Mouse (Mus musculus) C2C12 (cell line): Measurements from ENCODE around the gene Dcx. TPM values are rescaled to one million over a fixed set of nuclear protein-coding genes. Genes with fewer than 3 reads are reported as not detected.

Experiments used
- H3K27me3 ChIP-seq: one replicate; pipeline ENCODE4 v1.6.1; 2011; ENCODE audit not compliant: control insufficient read depth, insufficient read depth, insufficient read length
- H3K36me3 ChIP-seq: one replicate; pipeline ENCODE4 v1.6.1; 2011; ENCODE audit not compliant: control insufficient read depth, insufficient read depth
- H3K4me3 ChIP-seq: one replicate; pipeline ENCODE4 v1.5.1; 2011; ENCODE audit warnings: mild to moderate bottlenecking, control low read depth; ENCODE audit not compliant: poor library complexity, insufficient read depth, severe bottlenecking
- H3K79me2 ChIP-seq: one replicate; pipeline ENCODE4 v1.6.1; 2011; ENCODE audit not compliant: control insufficient read depth, insufficient read depth
- H3K79me3 ChIP-seq: one replicate; pipeline ENCODE4 v1.6.1; 2011; ENCODE audit warnings: low read depth, control low read depth
- H3ac ChIP-seq: one replicate; pipeline ENCODE3; 2011; ENCODE audit warnings: low read depth; ENCODE audit not compliant: control insufficient read depth, insufficient read length
- CEBPB ChIP-seq: IDR thresholded peaks from one replicate; pipeline ENCODE4 v1.6.1; 2011; ENCODE audit warnings: low read depth, mild to moderate bottlenecking, control low read depth, moderate library complexity
- CTCF ChIP-seq: IDR thresholded peaks from one replicate; pipeline ENCODE4 v1.5.1; 2011; ENCODE audit not compliant: control insufficient read depth, insufficient read depth, insufficient read length
- FOSL1 ChIP-seq: IDR thresholded peaks from one replicate; pipeline ENCODE4 v1.8.0; 2011; ENCODE audit warnings: mild to moderate bottlenecking, low read length; ENCODE audit not compliant: poor library complexity, insufficient read depth, severe bottlenecking
- MAX ChIP-seq: IDR thresholded peaks from one replicate; pipeline ENCODE4 v1.6.1; 2011; ENCODE audit warnings: mild to moderate bottlenecking, control low read depth
- MYOD1 ChIP-seq: IDR thresholded peaks from one replicate; pipeline ENCODE4 v1.6.1; 2011; ENCODE audit warnings: low read depth; ENCODE audit not compliant: control insufficient read depth, insufficient read length
- MYOG ChIP-seq: IDR thresholded peaks from one replicate; pipeline ENCODE4 v1.6.1; 2011; ENCODE audit not compliant: control insufficient read depth, insufficient read length; ENCODE audit errors: extremely low read depth
- USF1 ChIP-seq: IDR thresholded peaks from one replicate; pipeline ENCODE4 v1.6.1; 2011; ENCODE audit warnings: low read depth, mild to moderate bottlenecking, control low read depth, moderate library complexity
- polyA plus RNA-seq: library from polyadenylated mRNA; unstranded; fragments of >200 nt; fragmentation: generic; extraction: Trizol; gene quantifications from one replicate; pipeline ENCODE4 v1.2.1, GENCODE M21; 2012; ENCODE audit warnings: missing spikeins

Gene Dcx
- polyA plus RNA-seq, 1 experiment = not detected

DNA sequence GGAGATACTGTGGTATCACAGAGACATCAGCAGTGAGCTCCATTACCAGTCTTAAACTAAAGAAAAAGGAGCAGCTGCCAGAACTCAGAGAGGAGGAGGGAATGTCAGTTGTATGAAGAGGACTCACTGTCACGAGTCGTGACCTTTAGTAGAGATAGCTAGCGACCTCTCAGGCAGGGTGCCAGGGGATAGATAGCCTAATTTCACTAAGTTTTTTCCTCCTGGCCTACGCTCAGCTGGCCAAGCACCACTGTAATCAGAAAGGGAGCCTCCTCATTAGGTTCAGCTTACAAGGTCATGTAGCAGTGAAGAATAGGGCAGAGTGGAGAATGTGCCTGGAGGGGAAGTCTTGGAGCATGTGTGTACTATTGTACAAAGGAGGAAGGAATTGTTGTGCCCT is 47.3 kb downstream of the Dcx start:
- no peaks in the 10 kb centered on the region for H3K27me3 ChIP-seq
- no peak for TF ChIP-seq CEBPB
- no peak for TF ChIP-seq USF1
- no peak for TF ChIP-seq FOSL1
- TF ChIP-seq MYOD1 = no peak
- TF ChIP-seq MAX = no peak
- no peak overlapping the region for H3K4me3 ChIP-seq
- H3K36me3 ChIP-seq = no peaks in the 10 kb centered on the region
- no peaks in the 10 kb centered on the region for H3K79me2 ChIP-seq
- no peaks in the 10 kb centered on the region for H3K79me3 ChIP-seq
- no peak overlapping the region for H3ac ChIP-seq

DNA sequence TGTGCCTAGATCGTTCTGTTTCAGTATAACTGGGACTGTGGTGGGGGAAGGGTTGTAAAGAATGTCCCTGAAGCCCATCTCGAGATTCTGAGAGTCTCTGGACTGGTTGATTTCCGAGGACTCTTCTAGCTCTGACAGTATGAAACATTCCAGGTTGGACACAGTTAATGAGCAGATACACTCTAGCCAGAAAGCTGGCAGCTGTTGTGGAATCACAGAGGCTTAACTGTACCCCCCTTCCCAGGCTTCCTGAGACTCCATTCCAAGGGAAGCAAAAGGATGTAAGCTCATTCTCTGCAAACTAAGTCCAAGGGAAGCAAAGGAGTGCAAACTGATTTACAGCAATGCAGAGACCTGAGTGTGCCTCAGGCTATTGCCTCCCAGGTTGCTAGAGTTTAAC is 48.2 kb downstream of the Dcx start:
- Histone ChIP-seq H3ac (no peak overlapping the region), H3K36me3 (no peaks in the 10 kb centered on the region), H3K79me2 (no peaks in the 10 kb centered on the region), H3K27me3 (no peaks in the 10 kb centered on the region), H3K79me3 (no peaks in the 10 kb centered on the region), H3K4me3 (no peak overlapping the region)
- TF ChIP-seq CTCF = no peak
- TF ChIP-seq CEBPB = no peak
- TF ChIP-seq FOSL1 = no peak
- TF ChIP-seq MYOG = no peak
- TF ChIP-seq USF1 = no peak
- TF ChIP-seq MYOD1 = no peak

DNA sequence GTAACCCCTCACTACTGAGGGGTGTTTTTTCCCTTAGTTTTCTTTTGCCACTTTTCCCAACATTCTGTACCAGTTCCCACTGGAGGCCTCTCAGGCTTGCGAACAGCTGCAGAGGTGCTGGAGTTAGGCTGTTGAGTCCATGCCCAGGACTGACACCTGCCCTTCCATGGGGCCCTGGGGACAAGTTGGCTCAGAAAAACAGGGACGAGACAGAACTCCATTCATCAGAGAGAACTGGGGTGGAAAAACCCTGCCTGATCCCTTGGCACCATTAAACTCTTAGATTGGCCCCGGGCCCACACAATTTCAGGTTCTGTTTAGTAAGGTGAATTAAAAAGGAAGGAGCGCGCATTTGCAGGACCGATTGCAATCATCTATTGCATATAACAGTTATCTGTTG is 48.8 kb downstream of the Dcx start:
- Histone ChIP-seq H3ac (no peak overlapping the region), H3K27me3 (no peaks in the 10 kb centered on the region), H3K4me3 (no peak overlapping the region), H3K36me3 (no peaks in the 10 kb centered on the region), H3K79me3 (no peaks in the 10 kb centered on the region), H3K79me2 (no peaks in the 10 kb centered on the region)
- TF ChIP-seq MYOG = no peak
- no peak for TF ChIP-seq CEBPB
- TF ChIP-seq MYOD1 = no peak
- TF ChIP-seq USF1 = no peak

DNA sequence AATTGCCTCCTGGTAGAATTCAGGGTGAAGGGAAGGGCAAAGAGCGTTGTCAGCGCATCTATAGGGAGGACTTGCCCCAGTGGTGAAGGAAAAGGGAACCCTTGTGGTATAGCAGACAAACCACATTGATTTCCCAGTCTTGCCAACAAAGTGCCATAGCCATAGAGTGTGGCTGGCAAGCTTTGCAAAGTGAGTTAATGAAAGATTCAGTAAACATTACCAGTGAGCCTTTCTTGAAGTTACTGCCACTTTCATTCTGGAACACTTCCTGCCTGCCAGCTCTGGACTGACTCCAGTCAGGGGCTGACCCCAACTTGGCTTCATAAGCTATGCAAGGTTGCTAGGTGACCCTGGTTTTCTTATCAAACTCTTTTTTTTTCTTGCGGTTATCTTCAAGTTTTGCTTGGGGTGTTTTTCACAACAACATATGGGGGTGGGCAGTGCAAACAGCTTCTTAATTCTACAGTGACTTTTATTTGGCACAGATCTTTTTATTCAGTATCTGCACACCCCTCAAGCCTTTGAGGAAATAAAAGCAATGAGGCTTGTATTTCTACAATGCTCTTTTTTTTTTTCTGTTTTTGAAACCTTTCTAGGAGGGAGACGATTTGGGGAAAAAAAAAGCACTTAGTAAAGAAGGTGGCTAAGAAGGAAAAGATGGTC is 51.2 kb downstream of the Dcx start:
- TF ChIP-seq FOSL1 (no peak), MYOG (no peak), MAX (no peak), MYOD1 (no peak), CTCF (no peak)
- H3ac ChIP-seq = no peak overlapping the region
- no peak overlapping the region for H3K4me3 ChIP-seq
- H3K27me3 ChIP-seq = no peaks in the 10 kb centered on the region
- no peaks in the 10 kb centered on the region for H3K36me3 ChIP-seq
- H3K79me2 ChIP-seq = no peaks in the 10 kb centered on the region
- no peaks in the 10 kb centered on the region for H3K79me3 ChIP-seq

DNA sequence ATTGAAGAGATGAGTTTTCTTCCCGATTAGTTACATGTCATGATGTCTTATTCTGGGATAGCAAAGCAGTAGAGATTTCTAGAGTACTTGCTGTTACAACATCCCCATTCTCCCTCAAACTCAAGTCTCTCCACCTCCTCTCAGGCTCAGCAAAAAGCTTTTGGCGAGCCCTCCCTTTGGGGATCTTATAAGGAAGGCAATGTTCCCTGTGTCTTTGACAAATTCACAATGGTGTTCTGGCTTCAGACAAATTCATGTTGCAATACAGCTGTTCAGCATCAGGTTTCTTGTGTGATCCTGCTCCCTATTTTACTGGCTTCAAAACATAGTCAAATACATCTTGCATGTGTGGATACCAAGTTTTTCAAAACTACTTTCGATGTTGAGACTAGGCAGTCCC is 53.5 kb downstream of the Dcx start:
- Histone ChIP-seq H3K79me2 (no peaks in the 10 kb centered on the region), H3ac (no peak overlapping the region), H3K4me3 (no peak overlapping the region), H3K27me3 (no peaks in the 10 kb centered on the region), H3K36me3 (no peaks in the 10 kb centered on the region), H3K79me3 (no peaks in the 10 kb centered on the region)
- TF ChIP-seq FOSL1 = no peak
- TF ChIP-seq CTCF = no peak
- no peak for TF ChIP-seq MAX
- no peak for TF ChIP-seq USF1
- TF ChIP-seq CEBPB = no peak
- no peak for TF ChIP-seq MYOD1
- TF ChIP-seq MYOG = no peak

DNA sequence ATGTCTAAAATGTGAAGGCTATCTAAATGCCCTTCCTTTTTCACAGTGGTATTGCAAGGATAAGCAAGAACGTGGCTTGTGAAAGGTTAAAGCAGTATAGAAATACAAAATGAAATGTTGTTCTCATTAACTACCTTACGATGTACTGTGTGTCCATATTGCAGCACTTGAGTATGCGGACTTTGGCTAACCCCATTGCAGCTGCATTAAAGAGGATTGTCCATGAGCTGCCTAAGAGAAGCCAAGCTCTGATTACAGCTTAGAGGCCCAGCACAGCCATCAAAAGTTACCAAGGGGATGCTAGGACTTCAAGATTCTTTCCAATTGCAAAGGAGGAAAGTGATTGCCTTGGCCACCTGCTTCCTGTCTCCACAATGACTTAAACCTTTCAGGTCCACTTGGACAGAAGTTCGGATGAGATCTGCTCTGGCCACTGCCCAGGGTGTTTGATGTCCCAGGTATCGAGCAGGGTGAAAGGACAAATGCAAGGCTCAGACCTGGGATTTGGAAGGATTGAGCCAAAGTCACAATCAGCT is 65.9 kb downstream of the Dcx start:
- Histone ChIP-seq H3K79me2 (no peaks in the 10 kb centered on the region), H3K79me3 (no peaks in the 10 kb centered on the region), H3K36me3 (no peaks in the 10 kb centered on the region), H3K27me3 (no peaks in the 10 kb centered on the region), H3ac (no peak overlapping the region), H3K4me3 (no peak overlapping the region)
- no peak for TF ChIP-seq FOSL1
- no peak for TF ChIP-seq MAX
- no peak for TF ChIP-seq CEBPB
- TF ChIP-seq MYOD1 = no peak
